Mouse (Mus musculus): ENCODE results near the gene Rgs8.

DNA sequence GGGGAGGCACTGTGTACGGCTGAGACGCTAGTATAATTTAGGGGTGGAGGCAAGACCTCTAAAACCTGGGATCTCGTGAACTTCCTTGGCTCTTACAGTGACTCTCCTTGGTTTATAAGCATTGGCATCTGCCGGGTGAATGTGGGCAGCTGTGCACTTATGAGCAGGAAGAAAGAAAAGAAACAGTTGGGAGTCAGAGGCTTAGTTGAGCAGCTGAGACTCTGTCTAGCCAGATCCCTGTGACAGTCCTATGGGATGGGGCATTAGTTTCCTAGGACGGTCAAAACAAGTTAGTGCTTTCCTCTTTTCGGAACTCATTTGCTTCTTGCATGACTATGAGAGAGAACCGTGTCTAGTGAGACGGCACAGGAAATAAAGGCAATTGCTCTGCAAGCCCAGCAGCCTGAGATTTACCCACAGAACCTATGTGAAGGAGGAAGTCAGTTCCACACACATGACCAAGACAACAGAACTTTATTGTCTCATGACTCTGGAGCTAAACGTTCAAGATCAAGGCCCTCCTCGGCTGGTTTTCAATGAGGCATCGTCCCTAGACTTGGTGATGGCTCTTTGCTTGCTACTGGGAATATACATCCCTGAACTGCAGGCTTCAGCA, 47.7 kb downstream of the Rgs8 start:
- TF ChIP-seq POLR2A (IDR thresholded peaks at IDR 0.05; ENCODE audit: extremely low read depth, insufficient read depth, low read length): no peak
- TF ChIP-seq CTCF (IDR thresholded peaks at IDR 0.05; ENCODE audit: extremely low read depth, insufficient read depth, low read length): no peak
